In genomic region chr11:116198132-116198531, GRCm38 (mm10) we compare ENCODE assay signal across 8 mouse cellular contexts. TPM values are rescaled to one million over a fixed set of nuclear protein-coding genes. Genes with fewer than 3 reads are reported as not detected.
DNase-seq lines count a peak whose midpoint lies in the region; ATAC-seq and TF ChIP-seq lines count a peak whose summit lies in the region.

No protein-coding gene starts in this region.

- H3K9me3 ChIP-seq in lung, embryonic 16.5 days (ENCODE audit: control insufficient read depth, low read length): no peaks in the 10 kb centered on the region
- H3K9me3 ChIP-seq in limb, embryonic 11.5 days (ENCODE audit: control insufficient read depth, low read length): no peaks in the 10 kb centered on the region

- TF ChIP-seq POLR2A in embryonic fibroblast, embryonic 13.5 days (IDR thresholded peaks at IDR 0.05; ENCODE audit: low read depth, low read length): no peak
- TF ChIP-seq POLR2A in small intestine, adult 2 months (IDR thresholded peaks at IDR 0.05; ENCODE audit: low read depth, low read length): no peak

- H3K4me1 ChIP-seq in lung, embryonic 16.5 days (replicated peaks; ENCODE audit: control insufficient read depth, insufficient read depth, low read length): peaks cover 8% of the 10 kb centered on the region
- H3K4me1 ChIP-seq in embryonic fibroblast, embryonic 13.5 days (ENCODE audit: control insufficient read depth, insufficient read depth, low read length): no peaks in the 10 kb centered on the region; the same call in none of the 2 replicates
- H3K4me1 ChIP-seq in limb, embryonic 11.5 days (ENCODE audit: control insufficient read depth, insufficient read depth, low read length): 0 out of 2 replicates have a peak, but pooled peaks cover 3% of the 10 kb centered on the region
- H3K4me1 ChIP-seq in small intestine, adult 2 months (ENCODE audit: control insufficient read depth, insufficient read depth, insufficient read length, low read length): peaks cover 15% of the 10 kb centered on the region

- H3K4me2 ChIP-seq in lung, embryonic 16.5 days (ENCODE audit: low read depth, low read length): peak overlapping the region; percentile 83
- peak overlapping the region; percentile 82 for H3K4me2 ChIP-seq in limb, embryonic 11.5 days (ENCODE audit: low read depth, severe bottlenecking)

- peak overlapping the region; percentile 93 for H3K9ac ChIP-seq in lung, embryonic 16.5 days (ENCODE audit: low read length)
- peak overlapping the region; percentile 89 for H3K9ac ChIP-seq in limb, embryonic 11.5 days (ENCODE audit: low read length)

- peak overlapping the region; percentile 97 for H3K27ac ChIP-seq in lung, embryonic 16.5 days (ENCODE audit: low read length)
- H3K27ac ChIP-seq in embryonic fibroblast, embryonic 13.5 days (ENCODE audit: insufficient read depth, low read length): peak overlapping the region; percentile 6
- H3K27ac ChIP-seq in limb, embryonic 11.5 days (replicated peaks; ENCODE audit: low read depth, low read length): peak overlapping the region; percentile 12; the same call in 1 of the 2 replicates
- H3K27ac ChIP-seq in small intestine, adult 2 months (ENCODE audit: insufficient read depth, low read depth, low read length): peak overlapping the region; percentile 88

- 17% methylated on average over 13 of the region's 13 CpGs for whole genome bisulfite sequencing in lung, embryonic 16.5 days
- 24% methylated on average over 13 of the region's 13 CpGs for WGBS in limb, embryonic 11.5 days
- WGBS in small intestine, adult 2 months: 8% methylated on average over 13 of the region's 13 CpGs

- H3K4me3 ChIP-seq in lung, embryonic 16.5 days (ENCODE audit: low read length): peak overlapping the region; percentile 86
- peak overlapping the region; percentile 81 for H3K4me3 ChIP-seq in embryonic fibroblast, embryonic 13.5 days (ENCODE audit: insufficient read depth, low read length)
- peak overlapping the region; percentile 82 for H3K4me3 ChIP-seq in limb, embryonic 11.5 days (ENCODE audit: low read depth, low read length)
- H3K4me3 ChIP-seq in small intestine, adult 2 months (ENCODE audit: low read depth, low read length): peak overlapping the region; percentile 89

- no peak for TF ChIP-seq CTCF in embryonic fibroblast, embryonic 13.5 days (IDR thresholded peaks at IDR 0.05; ENCODE audit: borderline replicate concordance, insufficient read depth, low read length)
- TF ChIP-seq CTCF in small intestine, adult 2 months (IDR thresholded peaks at IDR 0.05; ENCODE audit: extremely low read depth, insufficient read length, insufficient replicate concordance, low read depth, low read length): no peak

- H3K36me3 ChIP-seq in lung, embryonic 16.5 days (ENCODE audit: control insufficient read depth, insufficient read depth, low read length): no peaks in the 10 kb centered on the region
- peaks cover 4% of the 10 kb centered on the region; the same call in 1 of the 2 replicates for H3K36me3 ChIP-seq in limb, embryonic 11.5 days (ENCODE audit: control insufficient read depth, insufficient read depth, low read length)
- H3K36me3 ChIP-seq in small intestine, adult 2 months (ENCODE audit: control insufficient read depth, insufficient read depth, low read length): peaks cover 16% of the 10 kb centered on the region

- no peak for DNase-seq in lung, postnatal 14 days
- no peak for DNase-seq in limb, embryonic 11.5 days (ENCODE audit: low spot score)
- no peak for DNase-seq in urinary bladder, postnatal 14 days (ENCODE audit: low spot score)
- DNase-seq in spleen, postnatal 14 days (ENCODE audit: low spot score in 2 of 2): no peak
- no peak for DNase-seq in gastrocnemius, postnatal 4 days (ENCODE audit: low spot score in 2 of 2)

- ATAC-seq in lung, embryonic 16.5 days (ENCODE audit: low read depth): no peak
- ATAC-seq in limb, embryonic 11.5 days (ENCODE audit: insufficient number of reproducible peaks, low FRiP score, low TSS enrichment, low read depth): no peak

- no peaks in the 10 kb centered on the region for H3K27me3 ChIP-seq in lung, embryonic 16.5 days (ENCODE audit: control insufficient read depth, insufficient read depth, low read depth, low read length)
- no peaks in the 10 kb centered on the region for H3K27me3 ChIP-seq in limb, embryonic 11.5 days (ENCODE audit: control insufficient read depth, insufficient read depth, low read length)
- no peaks in the 10 kb centered on the region for H3K27me3 ChIP-seq in small intestine, adult 2 months (ENCODE audit: control insufficient read depth, insufficient read depth, low read length)

RNA-seq across cellular contexts. Expression of gene Ten1, which starts 0.5 kb away (rescaled TPM):
- 74.9 and 87.3 TPM in 2 replicates for polyA plus RNA-seq in lung, embryonic 16.5 days (2015; fragmentation: Nextera tagmentation; extraction: Ambion mirVana)
- 9.8 and 16.3 TPM in 2 replicates for polyA plus RNA-seq in embryonic fibroblast, embryonic 13.5 days (2011; ENCODE audit: insufficient read length, low read depth, missing spikeins)
- polyA plus RNA-seq in limb, embryonic 11.5 days (2014; fragmentation: Nextera tagmentation; extraction: Ambion mirVana): 56.7 and 62.5 TPM in 2 replicates
- 15.8 and 27.7 TPM in 2 replicates for polyA plus RNA-seq in small intestine, adult 2 months (2012; rRNA removed)
- total RNA-seq in gastrocnemius, postnatal 4 days (2021): 10 to 100 TPM; 29.2 to 38.6 TPM

RNA-seq across cellular contexts. Expression of gene Acox1, which starts 0.7 kb away (rescaled TPM):
- polyA plus RNA-seq in lung, embryonic 16.5 days (2015; fragmentation: Nextera tagmentation; extraction: Ambion mirVana): 23.6 and 24.3 TPM in 2 replicates
- polyA plus RNA-seq in embryonic fibroblast, embryonic 13.5 days (2011; ENCODE audit: insufficient read length, low read depth, missing spikeins): 51.3 and 54.3 TPM in 2 replicates
- 19.1 and 19.4 TPM in 2 replicates for polyA plus RNA-seq in limb, embryonic 11.5 days (2014; fragmentation: Nextera tagmentation; extraction: Ambion mirVana)
- 71.1 and 112 TPM in 2 replicates for polyA plus RNA-seq in small intestine, adult 2 months (2012; rRNA removed)
- 10 to 100 TPM; 45.6 to 47.5 TPM for total RNA-seq in gastrocnemius, postnatal 4 days (2021)

RNA-seq across cellular contexts. Expression of gene Fbf1, which starts 30.2 kb away (rescaled TPM):
- 36.1 and 37.3 TPM in 2 replicates for polyA plus RNA-seq in lung, embryonic 16.5 days (2015; fragmentation: Nextera tagmentation; extraction: Ambion mirVana)
- polyA plus RNA-seq in embryonic fibroblast, embryonic 13.5 days (2011; ENCODE audit: insufficient read length, low read depth, missing spikeins): 34.5 and 42.3 TPM in 2 replicates
- 28.2 and 35.0 TPM in 2 replicates for polyA plus RNA-seq in limb, embryonic 11.5 days (2014; fragmentation: Nextera tagmentation; extraction: Ambion mirVana)
- polyA plus RNA-seq in small intestine, adult 2 months (2012; rRNA removed): 5.0 and 6.5 TPM in 2 replicates
- total RNA-seq in gastrocnemius, postnatal 4 days (2021): 10 to 100 TPM; 26.6 to 27.5 TPM

RNA-seq across cellular contexts. Expression of gene Evpl, which starts 39.7 kb away (rescaled TPM):
- polyA plus RNA-seq in lung, embryonic 16.5 days (2015; fragmentation: Nextera tagmentation; extraction: Ambion mirVana): 4.4 and 4.7 TPM in 2 replicates
- polyA plus RNA-seq in embryonic fibroblast, embryonic 13.5 days (2011; ENCODE audit: insufficient read length, low read depth, missing spikeins): 0.16 TPM in 1 of 2 replicates, not detected in the other
- 1.1 and 1.2 TPM in 2 replicates for polyA plus RNA-seq in limb, embryonic 11.5 days (2014; fragmentation: Nextera tagmentation; extraction: Ambion mirVana)
- 6.3 and 12.1 TPM in 2 replicates for polyA plus RNA-seq in small intestine, adult 2 months (2012; rRNA removed)
- total RNA-seq in gastrocnemius, postnatal 4 days (2021): under 1 TPM; 0.41 to 0.47 TPM

RNA-seq across cellular contexts. Expression of gene Mrpl38, which starts 59.5 kb away (rescaled TPM):
- polyA plus RNA-seq in lung, embryonic 16.5 days (2015; fragmentation: Nextera tagmentation; extraction: Ambion mirVana): 79.3 and 80.6 TPM in 2 replicates
- 31.6 and 32.5 TPM in 2 replicates for polyA plus RNA-seq in embryonic fibroblast, embryonic 13.5 days (2011; ENCODE audit: insufficient read length, low read depth, missing spikeins)
- polyA plus RNA-seq in limb, embryonic 11.5 days (2014; fragmentation: Nextera tagmentation; extraction: Ambion mirVana): 110 and 111 TPM in 2 replicates
- 36.4 and 40.1 TPM in 2 replicates for polyA plus RNA-seq in small intestine, adult 2 months (2012; rRNA removed)
- 10 to 100 TPM; 47.0 to 50.6 TPM for total RNA-seq in gastrocnemius, postnatal 4 days (2021)

Comparison
In these comparisons a context has a peak if more than half of its experiments do, and no peak if none do; other contexts are left out.
1. H3K27ac ChIP-seq: peak in every context shown above with its lines; median percentile 97 in lung, embryonic 16.5 days; 88 in small intestine, adult 2 months; 12 in limb, embryonic 11.5 days; 6 in embryonic fibroblast, embryonic 13.5 days.